Mouse (Mus musculus) stomach, postnatal 0 days (tissue): Measurements from ENCODE around the gene Rreb1.

Experiments used
- CTCF ChIP-seq: IDR thresholded peaks from 2 replicates; pipeline ENCODE4 v1.5.1; 2016; ENCODE audit warnings: antibody characterized with exemption, low read depth, mild to moderate bottlenecking, moderate library complexity
- EP300 ChIP-seq: optimal IDR thresholded peaks from 2 replicates; pipeline ENCODE3; 2016; ENCODE audit warnings: antibody characterized with exemption

GRCm38 (mm10) chr13:37784226-37784625, 6.0 kb downstream of the Rreb1 start:
- TF ChIP-seq CTCF (no peak), EP300 (no peak)
